Comparison of ENCODE assay signal across 20 mouse cellular contexts in genomic region chr10:84142741-84143454, GRCm38 (mm10).
A peak's percentile ranks its signal among the peaks of the same experiment; 100 is the strongest.
DNase-seq lines count a peak whose midpoint lies in the region; ATAC-seq and TF ChIP-seq lines count a peak whose summit lies in the region.
"Had no signal": no experiment of that assay in that cellular context is flagged by ENCODE, and none has a peak within 500 bp of the region (broad histone marks: within the 10 kb centered on the region; RNA-seq: fewer than 3 reads in every experiment).

No protein-coding gene starts in this region.

- no peak overlapping the region for H3K4me3 ChIP-seq in lung, embryonic 14.5 days (ENCODE audit: low read depth, low read length)
- H3K4me3 ChIP-seq in lung, adult 2 months (replicated peaks; ENCODE audit: extremely low read depth, low read depth, low read length), result no peak overlapping the region
- H3K4me3 ChIP-seq in embryonic fibroblast, embryonic 13.5 days (ENCODE audit: insufficient read depth, low read length), result no peak overlapping the region
- H3K4me3 ChIP-seq: erythroblast, embryonic 14.5 days; forebrain, embryonic 13.5 days; midbrain, embryonic 12.5 days had no signal

- no peaks in the 10 kb centered on the region for H3K36me3 ChIP-seq in lung, embryonic 14.5 days (ENCODE audit: insufficient read depth)
- H3K36me3 ChIP-seq: midbrain, embryonic 12.5 days had no signal

- 0 out of 2 replicates have a peak overlapping the region, but pooled peaks have one; percentile 66 for H3K27ac ChIP-seq in lung, embryonic 14.5 days (ENCODE audit: low read depth)
- peak overlapping the region; percentile 85 for H3K27ac ChIP-seq in embryonic fibroblast, embryonic 13.5 days (ENCODE audit: insufficient read depth, low read length)
- H3K27ac ChIP-seq: forebrain, embryonic 13.5 days; hindbrain, embryonic 14.5 days; midbrain, embryonic 12.5 days; stomach, postnatal 0 days had no signal

- TF ChIP-seq CTCF in lung, embryonic 14.5 days (IDR thresholded peaks at IDR 0.05; ENCODE audit: low read depth), result no peak
- TF ChIP-seq CTCF in lung, adult 2 months (IDR thresholded peaks at IDR 0.05; ENCODE audit: insufficient read depth, low read length), result no peak
- no peak for TF ChIP-seq CTCF in embryonic fibroblast, embryonic 13.5 days (IDR thresholded peaks at IDR 0.05; ENCODE audit: borderline replicate concordance, insufficient read depth, low read length)

- H3K4me1 ChIP-seq in lung, embryonic 14.5 days (ENCODE audit: insufficient read depth), result peaks cover 16% of the 10 kb centered on the region
- peaks cover 3% of the 10 kb centered on the region; the same call in 1 of the 2 replicates for H3K4me1 ChIP-seq in lung, adult 2 months (ENCODE audit: control insufficient read depth, insufficient read depth, low read length)
- H3K4me1 ChIP-seq in embryonic fibroblast, embryonic 13.5 days (ENCODE audit: control insufficient read depth, insufficient read depth, low read length), result no peaks in the 10 kb centered on the region
- H3K4me1 ChIP-seq: forebrain, embryonic 13.5 days; midbrain, embryonic 12.5 days had no signal

- no peak overlapping the region for H3K4me2 ChIP-seq in lung, embryonic 14.5 days
- H3K4me2 ChIP-seq: forebrain, embryonic 13.5 days; heart, embryonic 11.5 days; hindbrain, embryonic 14.5 days; midbrain, embryonic 12.5 days had no signal

- H3K9me3 ChIP-seq in lung, embryonic 14.5 days (ENCODE audit: low read depth, low read length), result no peaks in the 10 kb centered on the region
- H3K9me3 ChIP-seq: forebrain, embryonic 13.5 days; midbrain, embryonic 12.5 days had no signal

- TF ChIP-seq POLR2A in lung, adult 2 months (IDR thresholded peaks at IDR 0.05; ENCODE audit: borderline replicate concordance, extremely low read depth, low read depth, low read length), result no peak
- TF ChIP-seq POLR2A in embryonic fibroblast, embryonic 13.5 days (IDR thresholded peaks at IDR 0.05; ENCODE audit: low read depth, low read length), result no peak

- H3K27me3 ChIP-seq in lung, embryonic 14.5 days (ENCODE audit: insufficient read depth, low read length), result no peaks in the 10 kb centered on the region
- H3K27me3 ChIP-seq: forebrain, embryonic 13.5 days; midbrain, embryonic 12.5 days had no signal

- ATAC-seq in lung, embryonic 14.5 days (ENCODE audit: insufficient read depth), result peak; percentile 55
- ATAC-seq in erythroblast, adult 5-6 weeks (replicated peaks; ENCODE audit: low FRiP score, poor library complexity, severe bottlenecking), result no peak
- ATAC-seq: forebrain, embryonic 13.5 days; intestine, embryonic 16.5 days had no signal

- DNase-seq in lung, embryonic 14.5 days, result peak; percentile 75
- no peak for DNase-seq in lung, adult 2 months
- DNase-seq in lung, postnatal 14 days, result peak; percentile 25
- DNase-seq in T-cell, adult 2 months (ENCODE audit: low spot score), result no peak
- no peak for DNase-seq in layer of hippocampus, adult 9-11 months
- DNase-seq: adrenal gland, adult 8-10 months; cerebellum, adult 9-11 months; heart, postnatal 36 days; kidney, postnatal 36 days; liver; right cerebral cortex, postnatal 4 days had no signal

- H3K9ac ChIP-seq in lung, embryonic 14.5 days, result no peak overlapping the region
- H3K9ac ChIP-seq: forebrain, embryonic 13.5 days; hindbrain, embryonic 14.5 days; midbrain, embryonic 12.5 days had no signal

- WGBS in lung, embryonic 14.5 days, result 33% methylated on average over 8 of the region's 8 CpGs
- WGBS in lung, adult 2 months, result 28% methylated on average over 8 of the region's 8 CpGs

Comparison
In these comparisons a context has a peak if more than half of its experiments do, and no peak if none do; other contexts are left out.
1. DNase-seq: peak in lung, embryonic 14.5 days (single experiment) and lung, postnatal 14 days (single experiment); none in lung, adult 2 months (single experiment), T-cell, adult 2 months (single experiment) and layer of hippocampus, adult 9-11 months (single experiment).